10 mouse cellular contexts compared by ENCODE assay signal in genomic region chr2:19448042-19448700, GRCm38 (mm10). TPM values are rescaled to one million over a fixed set of nuclear protein-coding genes. Genes with fewer than 3 reads are reported as not detected.
DNase-seq lines count a peak whose midpoint lies in the region; ATAC-seq and TF ChIP-seq lines count a peak whose summit lies in the region.
"Had no signal": no experiment of that assay in that cellular context is flagged by ENCODE, and none has a peak within 500 bp of the region (broad histone marks: within the 10 kb centered on the region; RNA-seq: fewer than 3 reads in every experiment).

No protein-coding gene starts in this region.

- WGBS in heart, adult 2 months = 3% methylated on average over 31 of the region's 31 CpGs
- WGBS in embryonic facial prominence, embryonic 11.5 days = under 1% methylated on average over 28 of the region's 31 CpGs
- WGBS in intestine, postnatal 0 days = 2% methylated on average over 29 of the region's 31 CpGs
- 3% methylated on average over 29 of the region's 31 CpGs for WGBS in stomach, embryonic 15.5 days

- no peaks in the 10 kb centered on the region for H3K36me3 ChIP-seq in heart, adult 2 months (ENCODE audit: control insufficient read depth, insufficient read depth, low read length)
- H3K36me3 ChIP-seq in E14TG2a.4 (ENCODE audit: insufficient read depth, low read length) = no peaks in the 10 kb centered on the region
- H3K36me3 ChIP-seq in embryonic facial prominence, embryonic 11.5 days (replicated peaks; ENCODE audit: control insufficient read depth, insufficient read depth, low read depth, low read length) = no peaks in the 10 kb centered on the region
- no peaks in the 10 kb centered on the region for H3K36me3 ChIP-seq in intestine, postnatal 0 days (ENCODE audit: control insufficient read depth, insufficient read depth)
- no peaks in the 10 kb centered on the region for H3K36me3 ChIP-seq in stomach, embryonic 15.5 days

- H3K27ac ChIP-seq in heart, adult 2 months = no peak overlapping the region
- H3K27ac ChIP-seq in embryonic facial prominence, embryonic 11.5 days (replicated peaks; ENCODE audit: low read depth, low read length) = no peak overlapping the region
- no peak overlapping the region for H3K27ac ChIP-seq in intestine, postnatal 0 days (ENCODE audit: low read depth, low read length)
- H3K27ac ChIP-seq in stomach, embryonic 15.5 days = no peak overlapping the region

- DNase-seq in heart, adult 2 months = no peak
- no peak for DNase-seq in heart, postnatal 14 days
- peak; percentile 75 for DNase-seq in embryonic facial prominence, embryonic 11.5 days (ENCODE audit: low spot score)
- DNase-seq in thymus, postnatal 36 days = no peak
- DNase-seq in layer of hippocampus, adult 9-11 months = no peak

- intact Hi-C loops in heart, adult 2 months (cut with DNase I) = no loop called here
- intact Hi-C loops in heart, postnatal 14 days (cut with DNase I) = no loop called here

- H3K9ac ChIP-seq in heart, adult 2 months (ENCODE audit: low read depth, low read length) = no peak overlapping the region
- H3K9ac ChIP-seq in embryonic facial prominence, embryonic 11.5 days (replicated peaks; ENCODE audit: low read length) = no peak overlapping the region
- no peak overlapping the region for H3K9ac ChIP-seq in intestine, postnatal 0 days (ENCODE audit: low read depth, low read length)
- H3K9ac ChIP-seq in stomach, embryonic 15.5 days = no peak overlapping the region

- peak overlapping the region; percentile 27 for H3K4me2 ChIP-seq in embryonic facial prominence, embryonic 11.5 days (ENCODE audit: low read depth, low read length)
- no peak overlapping the region; the same call in 1 of the 2 replicates for H3K4me2 ChIP-seq in intestine, postnatal 0 days (replicated peaks; ENCODE audit: low read depth)
- peak overlapping the region; percentile 38 for H3K4me2 ChIP-seq in stomach, embryonic 15.5 days

- ATAC-seq in embryonic facial prominence, embryonic 11.5 days (replicated peaks; ENCODE audit: insufficient number of reproducible peaks, low FRiP score, low TSS enrichment, low read depth) = peak; percentile 40; the same call in 1 of the 2 replicates
- ATAC-seq in intestine, postnatal 0 days = no peak
- ATAC-seq in stomach, embryonic 15.5 days (ENCODE audit: insufficient read depth, low FRiP score, low read depth) = peak; percentile 45; the same call in 1 of the 2 replicates

- no peaks in the 10 kb centered on the region for H3K79me2 ChIP-seq in heart, adult 2 months (replicated peaks; ENCODE audit: control insufficient read depth, insufficient read depth, low read length)

- no peak for TF ChIP-seq EP300 in heart, adult 2 months (IDR thresholded peaks at IDR 0.05; ENCODE audit: insufficient read depth, low read depth, low read length)

- TF ChIP-seq CTCF in heart, adult 2 months (IDR thresholded peaks at IDR 0.05) = peak; percentile 29
- TF ChIP-seq CTCF in E14TG2a.4 (conservative IDR thresholded peaks at IDR 0.05; ENCODE audit: low read length) = peak; percentile 23
- TF ChIP-seq CTCF in intestine, postnatal 0 days (IDR thresholded peaks at IDR 0.05; ENCODE audit: low read depth) = peak; percentile 36

- peaks cover 17% of the 10 kb centered on the region for H3K27me3 ChIP-seq in heart, adult 2 months (ENCODE audit: control insufficient read depth, insufficient read depth, low read length)
- H3K27me3 ChIP-seq in E14TG2a.4 (ENCODE audit: insufficient read depth, low read length) = peaks cover 95% of the 10 kb centered on the region
- peaks cover 88% of the 10 kb centered on the region for H3K27me3 ChIP-seq in embryonic facial prominence, embryonic 11.5 days (ENCODE audit: control insufficient read depth, insufficient read depth, low read length)
- peaks cover 90% of the 10 kb centered on the region for H3K27me3 ChIP-seq in intestine, postnatal 0 days (replicated peaks; ENCODE audit: control insufficient read depth, insufficient read depth, low read length)
- H3K27me3 ChIP-seq in stomach, embryonic 15.5 days (replicated peaks) = peaks cover 93% of the 10 kb centered on the region
- H3K27me3 ChIP-seq: CH12.LX had no signal

- H3K9me3 ChIP-seq in E14TG2a.4 (ENCODE audit: low read length) = no peaks in the 10 kb centered on the region
- H3K9me3 ChIP-seq in embryonic facial prominence, embryonic 11.5 days (replicated peaks; ENCODE audit: control insufficient read depth, low read length) = no peaks in the 10 kb centered on the region
- no peaks in the 10 kb centered on the region for H3K9me3 ChIP-seq in intestine, postnatal 0 days (ENCODE audit: control insufficient read depth)
- no peaks in the 10 kb centered on the region for H3K9me3 ChIP-seq in stomach, embryonic 15.5 days

- H3K4me3 ChIP-seq in heart, adult 2 months = no peak overlapping the region
- H3K4me3 ChIP-seq in E14TG2a.4 (replicated peaks; ENCODE audit: low read length) = peak overlapping the region; percentile 26
- H3K4me3 ChIP-seq in embryonic facial prominence, embryonic 11.5 days (ENCODE audit: low read depth, low read length) = 0 out of 2 replicates have a peak overlapping the region, but pooled peaks have one; percentile 3
- no peak overlapping the region for H3K4me3 ChIP-seq in intestine, postnatal 0 days (ENCODE audit: low read depth, low read length)
- H3K4me3 ChIP-seq in stomach, embryonic 15.5 days (replicated peaks) = 0 out of 2 replicates have a peak overlapping the region, but pooled peaks have one; percentile 3
- H3K4me3 ChIP-seq: myocyte had no signal

- no peak for TF ChIP-seq POLR2A in heart, adult 2 months (IDR thresholded peaks at IDR 0.05; ENCODE audit: insufficient read depth, low read depth, low read length)

- H3K4me1 ChIP-seq in heart, adult 2 months (ENCODE audit: control insufficient read depth, insufficient read depth, low read length) = no peaks in the 10 kb centered on the region
- peaks cover 39% of the 10 kb centered on the region for H3K4me1 ChIP-seq in E14TG2a.4 (replicated peaks; ENCODE audit: low read depth, low read length)
- peaks cover 9% of the 10 kb centered on the region for H3K4me1 ChIP-seq in embryonic facial prominence, embryonic 11.5 days (ENCODE audit: control insufficient read depth, insufficient read depth, low read length)
- H3K4me1 ChIP-seq in intestine, postnatal 0 days (replicated peaks; ENCODE audit: control insufficient read depth, insufficient read depth, low read length) = no peaks in the 10 kb centered on the region
- H3K4me1 ChIP-seq in stomach, embryonic 15.5 days = peaks cover 20% of the 10 kb centered on the region

RNA-seq across cellular contexts. Expression of gene Ptf1a, which starts 2.7 kb away (rescaled TPM):
- total RNA-seq in heart, adult 2 months (2021) = not detected
- polyA plus RNA-seq in heart, adult 2 months (2012; rRNA removed) = not detected in 2 replicates
- not detected for total RNA-seq in heart, postnatal 14 days (2021)
- polyA plus RNA-seq in embryonic facial prominence, embryonic 11.5 days (2014; fragmentation: Nextera tagmentation; extraction: Ambion mirVana) = 0.68 and 1.3 TPM in 2 replicates
- polyA plus RNA-seq in intestine, postnatal 0 days (2015; fragmentation: Nextera tagmentation; extraction: Ambion mirVana) = not detected in 2 replicates
- 27.9 and 39.8 TPM in 2 replicates for polyA plus RNA-seq in stomach, embryonic 15.5 days (2015; fragmentation: Nextera tagmentation; extraction: Ambion mirVana)
- total RNA-seq: CH12.LX had no signal
- polyA plus RNA-seq: myocyte had no signal

Comparison
In these comparisons a context has a peak if more than half of its experiments do, and no peak if none do; other contexts are left out.
1. H3K4me3 ChIP-seq: peak in E14TG2a.4 (single experiment), embryonic facial prominence, embryonic 11.5 days (single experiment) and stomach, embryonic 15.5 days (single experiment); none in heart, adult 2 months (single experiment) and intestine, postnatal 0 days (single experiment).
2. RNA of gene Ptf1a, which starts 2.7 kb away (polyA plus RNA-seq): 27.9 to 39.8 TPM in stomach, embryonic 15.5 days; 0.68 to 1.3 TPM in embryonic facial prominence, embryonic 11.5 days, not detected in heart, adult 2 months and not detected in intestine, postnatal 0 days; every median in the first group is over 10 times any median in the second.
3. Peak in every context shown above with its lines, with median percentiles within 50 percentile points of each other: CTCF ChIP-seq.